Mouse (Mus musculus) retina, postnatal 7 days (tissue): Measurements from ENCODE around the gene Kmt2c.
"Not testable (repeated sequence)": the region's sequence is repeated elsewhere in the genome, so short reads cannot be mapped to it uniquely, and the experiment has no call there.

Experiments used
- DNase-seq: peaks from one replicate; pipeline ENCODE4 v3.0.0-alpha.2; 2012; ENCODE audit warnings: low read depth, low spot score

The Kmt2c gene

GRCm38 (mm10) chr5:25224377-25224776 is 274.2 kb downstream of the Kmt2c start:
- DNase-seq = not testable (repeated sequence)

DNA sequence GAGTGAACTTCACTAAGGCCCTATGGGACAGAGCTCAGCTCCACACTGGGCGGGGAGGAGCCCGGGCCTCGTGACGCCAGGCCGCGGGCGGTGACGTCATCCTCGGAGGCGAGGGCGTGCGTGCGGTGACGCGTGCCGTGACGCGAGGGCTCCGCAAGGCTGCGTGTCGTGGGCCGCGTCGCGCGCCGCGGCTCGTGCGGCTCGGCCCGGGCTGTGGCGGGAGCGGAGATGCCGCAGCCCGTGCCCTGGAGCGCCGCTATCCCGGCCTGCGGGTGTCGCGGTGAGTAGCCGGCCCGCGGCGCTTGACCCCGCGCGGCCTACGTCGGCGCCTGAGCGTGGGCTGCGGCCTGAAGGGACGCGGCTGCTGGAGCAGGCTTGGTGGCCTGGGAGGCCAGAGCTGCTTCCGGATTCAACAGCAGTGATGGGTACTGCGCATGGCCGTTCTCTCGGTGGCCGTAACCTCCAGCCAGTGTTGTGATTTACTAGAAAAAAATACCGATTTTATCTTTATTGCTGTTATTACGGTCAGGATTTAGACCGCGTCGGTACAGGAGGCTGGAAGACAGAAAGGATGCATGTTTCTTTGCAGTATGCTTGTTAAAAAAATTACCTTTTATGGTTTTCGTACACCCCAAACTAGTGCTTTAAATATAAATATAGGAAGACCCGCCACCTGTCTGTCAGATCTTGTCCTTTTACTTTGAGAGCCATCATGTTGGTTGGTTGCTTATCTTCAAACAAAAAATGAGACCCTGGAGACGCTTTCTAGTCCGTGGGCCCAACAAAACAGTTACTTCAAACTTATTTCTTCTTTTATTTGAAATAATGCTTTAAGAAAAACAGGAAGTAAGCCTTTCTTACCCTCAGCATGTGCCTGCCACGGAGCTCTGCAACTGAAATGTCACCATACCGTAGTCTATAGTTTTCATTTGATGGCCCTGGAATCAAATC is 275.6 kb downstream of the Kmt2c start, which contains the start of gene E130116L18Rik:
E130116L18Rik (minus strand) TSS at position 402 of the 951 bp plus-strand sequence.
- DNase-seq = peak; percentile 80
